9 mouse cellular contexts compared by ENCODE assay signal in genomic region chr3:142281093-142281445, GRCm38 (mm10).
DNase-seq lines count a peak whose midpoint lies in the region; ATAC-seq and TF ChIP-seq lines count a peak whose summit lies in the region.
"Had no signal": no experiment of that assay in that cellular context is flagged by ENCODE, and none has a peak within 500 bp of the region (broad histone marks: within the 10 kb centered on the region; RNA-seq: fewer than 3 reads in every experiment).

No protein-coding gene starts in this region.

- peaks cover 4% of the 10 kb centered on the region; the same call in 1 of the 2 replicates for H3K4me1 ChIP-seq in kidney, adult 2 months (ENCODE audit: control insufficient read depth, insufficient read depth, low read length)
- H3K4me1 ChIP-seq in MEL (ENCODE audit: control insufficient read depth in 1 of 2, insufficient read depth in 2 of 2, low read length in 2 of 2) = peaks cover 2 to 8% of the 10 kb centered on the region in 2 experiments; a peak in 3 of 4 replicates

- intact Hi-C loops in left cerebral cortex, postnatal 14 days (cut with DNase I) = loop anchor here (5.0 kb wide), 1 partner anchor 196 kb away; no protein-coding TSS in a partner anchor

- no peaks in the 10 kb centered on the region for H3K9me3 ChIP-seq in MEL (replicated peaks; ENCODE audit: insufficient read depth, low read length)

- DNase-seq in kidney, adult 2 months = peak; percentile 12
- DNase-seq in kidney, postnatal 10 days = no peak
- DNase-seq in MEL (ENCODE audit: low read depth, low spot score) = peak; percentile 82
- DNase-seq in induced T-regulatory cell, adult 2 months (ENCODE audit: low read depth) = peak; percentile 29
- DNase-seq in naive thymus-derived CD4-positive, alpha-beta T cell, adult 2 months (ENCODE audit: low read depth) = peak; percentile 63
- no peak for DNase-seq in gastrocnemius, postnatal 10 days
- no peak for DNase-seq in left cerebral cortex, postnatal 14 days (ENCODE audit: low spot score in 2 of 2)
- DNase-seq: gastrocnemius, adult 2 months had no signal

- TF ChIP-seq EP300 in MEL (IDR thresholded peaks at IDR 0.05; ENCODE audit: low read depth in 1 of 2, low read length in 2 of 2) = peak; percentile 16 to 51; a peak in 3 of 4 replicates

- TF ChIP-seq CTCF in kidney, adult 2 months (conservative IDR thresholded peaks at IDR 0.05; ENCODE audit: insufficient read depth, insufficient read length, low read depth, low read length) = no peak
- no peak for TF ChIP-seq CTCF in MEL (IDR thresholded peaks at IDR 0.05 in 2 of 3, conservative IDR thresholded peaks at IDR 0.05 in 1 of 3; ENCODE audit: control insufficient read depth in 1 of 3, insufficient read depth in 1 of 3, low read depth in 2 of 3, low read length in 3 of 3, poor library complexity in 1 of 3, severe bottlenecking in 1 of 3)

- H3K79me2 ChIP-seq in MEL (ENCODE audit: control insufficient read depth, insufficient read depth, low read length, poor library complexity) = no peaks in the 10 kb centered on the region

- H3K9ac ChIP-seq in MEL (ENCODE audit: control insufficient read depth, low read depth, low read length, poor library complexity, severe bottlenecking) = no peak overlapping the region

- TF ChIP-seq POLR2A in kidney, adult 2 months (IDR thresholded peaks at IDR 0.05; ENCODE audit: low read depth, low read length) = no peak
- no peak for TF ChIP-seq POLR2A in MEL (IDR thresholded peaks at IDR 0.05; ENCODE audit: control insufficient read depth in 1 of 2, insufficient read depth in 1 of 2, low read depth in 1 of 2, low read length in 2 of 2, poor library complexity in 1 of 2)

- H3K27ac ChIP-seq in kidney, adult 2 months (ENCODE audit: insufficient read depth, low read depth, low read length) = no peak overlapping the region
- H3K27ac ChIP-seq in MEL (ENCODE audit: control insufficient read depth, low read depth, low read length) = no peak overlapping the region
- H3K27ac ChIP-seq: gastrocnemius, adult 2 months had no signal

- 39% methylated on average over 1 of the region's 1 CpGs for WGBS in kidney, adult 2 months

- peaks cover 3% of the 10 kb centered on the region for H3K36me3 ChIP-seq in kidney, adult 2 months (ENCODE audit: control insufficient read depth, insufficient read depth, low read length)
- H3K36me3 ChIP-seq in MEL (ENCODE audit: control insufficient read depth in 1 of 2, insufficient read depth in 2 of 2, low read length in 2 of 2) = no peaks in the 10 kb centered on the region; a peak in 1 of 4 replicates

- H3K27me3 ChIP-seq in kidney, adult 2 months (replicated peaks; ENCODE audit: control insufficient read depth, insufficient read depth, low read length) = no peaks in the 10 kb centered on the region
- H3K27me3 ChIP-seq in MEL (ENCODE audit: control insufficient read depth in 1 of 2, insufficient read depth in 2 of 2, low read length in 2 of 2) = no peaks in the 10 kb centered on the region

- H3K4me3 ChIP-seq in kidney, adult 2 months (ENCODE audit: insufficient read depth, low read depth, low read length) = no peak overlapping the region
- H3K4me3 ChIP-seq in MEL (ENCODE audit: control insufficient read depth in 1 of 2, insufficient read depth in 1 of 2, low read depth in 2 of 2, low read length in 2 of 2) = no peak overlapping the region
- H3K4me3 ChIP-seq: gastrocnemius, adult 2 months had no signal

- ATAC-seq in frontal cortex, adult (ENCODE audit: low TSS enrichment) = no peak

- no peak for TF ChIP-seq RAD21 in MEL (IDR thresholded peaks at IDR 0.05; ENCODE audit: low read depth, low read length)

TF ChIP-seq in MEL, 35 proteins besides CTCF, POLR2A, EP300 and RAD21:
- TF ChIP-seq TCF12 (IDR thresholded peaks at IDR 0.05; ENCODE audit: low read depth, low read length) (peak; percentile 66), MAX (IDR thresholded peaks at IDR 0.05; ENCODE audit: low read length) (0 out of 2 replicates have a peak, but pooled peaks have one; percentile 44), ETS1 (IDR thresholded peaks at IDR 0.05; ENCODE audit: low read depth, low read length) (peak; percentile 36; the same call in 1 of the 2 replicates), GATA1 (IDR thresholded peaks at IDR 0.05; ENCODE audit: low read depth, low read length) (peak; percentile 63), JUND (IDR thresholded peaks at IDR 0.05; ENCODE audit: low read depth, low read length) (no peak), TAL1 (IDR thresholded peaks at IDR 0.05; ENCODE audit: low read length) (peak; percentile 49), MEF2A (IDR thresholded peaks at IDR 0.05; ENCODE audit: extremely low read depth, insufficient replicate concordance, low read depth, low read length, poor library complexity, severe bottlenecking) (no peak), CHD1 (IDR thresholded peaks at IDR 0.05; ENCODE audit: low read depth, low read length) (no peak), USF1 (IDR thresholded peaks at IDR 0.05; ENCODE audit: low read depth, low read length) (peak; percentile 62; the same call in 1 of the 2 replicates), BHLHE40 (IDR thresholded peaks at IDR 0.05; ENCODE audit: borderline replicate concordance, low read depth, low read length) (no peak), RCOR1 (IDR thresholded peaks at IDR 0.05; ENCODE audit: low read depth, low read length) (peak; percentile 91), HCFC1 (IDR thresholded peaks at IDR 0.05; ENCODE audit: low read depth, low read length) (no peak), MXI1 (IDR thresholded peaks at IDR 0.05; ENCODE audit: low read depth, low read length) (peak; percentile 72), MAFK (IDR thresholded peaks at IDR 0.05; ENCODE audit: borderline replicate concordance, low read depth, low read length) (peak; percentile 25; the same call in 1 of the 2 replicates)
TF ChIP-seq in MEL: peak in this region for 9.

Comparison
In these comparisons a context has a peak if more than half of its experiments do, and no peak if none do; other contexts are left out.
1. DNase-seq: peak in kidney, adult 2 months (single experiment), MEL (single experiment), induced T-regulatory cell, adult 2 months (single experiment) and naive thymus-derived CD4-positive, alpha-beta T cell, adult 2 months (single experiment); none in kidney, postnatal 10 days (single experiment), gastrocnemius, postnatal 10 days (single experiment) and left cerebral cortex, postnatal 14 days (0 of 2).